Mouse (Mus musculus) kidney, adult 2 months (tissue): ENCODE measurements around the gene Piwil4. TPM values are rescaled to one million over a fixed set of nuclear protein-coding genes. Genes with fewer than 3 reads are reported as not detected.

Source experiments
- DNase-seq: peaks from one replicate; pipeline ENCODE4 v3.0.0; 2021
- H3K27ac ChIP-seq: fragments of 200-500 bp; 2 replicates; pipeline ENCODE4 v1.5.1; 2012; ENCODE audit warnings: low read depth, low read length, control low read depth, inconsistent platforms; ENCODE audit not compliant: insufficient read depth
- H3K27me3 ChIP-seq: fragments of 200-500 bp; replicated peaks from 2 replicates; pipeline ENCODE4 v1.6.1; 2012; ENCODE audit warnings: mild to moderate bottlenecking, moderate library complexity, low read length, inconsistent platforms; ENCODE audit not compliant: control insufficient read depth, insufficient read depth
- H3K36me3 ChIP-seq: fragments of 200-500 bp; 2 replicates; pipeline ENCODE4 v1.6.1; 2012; ENCODE audit warnings: mild to moderate bottlenecking, moderate library complexity, low read length, inconsistent platforms; ENCODE audit not compliant: control insufficient read depth, insufficient read depth
- H3K4me1 ChIP-seq: fragments of 200-500 bp; 2 replicates; pipeline ENCODE4 v1.6.1; 2011; ENCODE audit warnings: low read length; ENCODE audit not compliant: control insufficient read depth, insufficient read depth
- H3K4me3 ChIP-seq: fragments of 200-500 bp; 2 replicates; pipeline ENCODE4 v1.5.1; 2011; ENCODE audit warnings: mild to moderate bottlenecking, low read depth, low read length, control low read depth; ENCODE audit not compliant: insufficient read depth
- CTCF ChIP-seq: fragments of 200-500 bp; conservative IDR thresholded peaks from 2 replicates; pipeline ENCODE4 v1.5.1; 2011; ENCODE audit warnings: low read depth, mild to moderate bottlenecking, control low read depth, low read length, moderate library complexity, mixed read lengths; ENCODE audit not compliant: insufficient read depth, insufficient read length
- POLR2A ChIP-seq: fragments of 200-500 bp; IDR thresholded peaks from one replicate; pipeline ENCODE4 v1.6.1; 2011; ENCODE audit warnings: low read depth, low read length, control low read depth
- WGBS: fragments of 180-500 bp; shearing (Covaris S2); methylation state at CpG from one replicate; pipeline ENCODE4 v1.1.7; 2018; 5-methylcytosine and 5-hydroxymethylcytosine counted together
- polyA plus RNA-seq: library from polyadenylated mRNA; depleted of rRNA; stranded (reverse); fragments of >200 nt; gene quantifications from 2 replicates; pipeline ENCODE4 v1.2.3, GENCODE M21; 2012

The Piwil4 gene
- polyA plus RNA-seq, 1 experiment: 0.38 TPM

- Histone ChIP-seq H3K4me3 (peak within 1 kb of the TSS; percentile 58), H3K27ac (no peak within 1 kb of the TSS), H3K27me3 (no peaks in the 10 kb centered on the region), H3K36me3 (no peaks in the 10 kb centered on the region), H3K4me1 (no peaks in the 10 kb centered on the region)
- 1% methylated on average over 28 of the region's 28 CpGs for WGBS
- DNase-seq: peak; percentile 78
- TF ChIP-seq CTCF: no peak
- no peak for TF ChIP-seq POLR2A
Observed at GRCm38 (mm10) chr9:14752001-14752522, 11.5 kb upstream of the Piwil4 start, which contains the start of gene Fut4. Gene Fut4 (minus strand): TSS chr9:14752393.

DNA sequence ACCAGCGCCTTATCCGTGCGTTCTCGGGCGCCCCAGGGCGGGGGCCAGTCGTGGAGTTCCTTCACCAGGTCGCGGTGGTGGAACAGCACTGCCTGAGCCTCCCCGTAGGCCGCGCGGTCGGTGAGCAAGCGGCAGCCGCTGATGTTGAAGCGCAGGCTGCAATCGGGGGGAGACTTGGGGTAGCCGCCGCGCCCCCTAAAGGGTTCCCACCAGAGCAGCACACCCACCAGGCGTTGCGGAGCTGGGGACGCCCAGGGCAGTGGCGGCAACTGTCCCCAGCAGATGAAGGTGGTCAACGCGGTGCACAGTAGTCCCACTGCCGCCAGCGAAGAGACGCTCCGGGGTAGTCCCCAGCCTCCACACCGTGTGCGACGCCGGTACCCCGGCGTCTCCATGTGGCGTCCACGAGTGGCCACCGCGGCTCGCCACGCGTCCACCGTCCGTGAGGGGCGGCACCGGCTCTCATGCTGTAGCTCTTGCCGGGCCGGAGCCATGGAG lies 11.0 kb upstream of the Piwil4 start:
- WGBS: 2% methylated on average over 49 of the region's 50 CpGs
- Histone ChIP-seq H3K36me3 (no peaks in the 10 kb centered on the region), H3K27ac (no peak overlapping the region), H3K27me3 (no peaks in the 10 kb centered on the region), H3K4me3 (peak overlapping the region; percentile 58), H3K4me1 (no peaks in the 10 kb centered on the region)
- TF ChIP-seq CTCF: no peak
- no peak for TF ChIP-seq POLR2A
- DNase-seq: no peak

- H3K27me3 ChIP-seq: no peaks in the 10 kb centered on the region
- no peak for TF ChIP-seq POLR2A
- no peak for TF ChIP-seq CTCF
- H3K36me3 ChIP-seq: no peaks in the 10 kb centered on the region
- H3K27ac ChIP-seq: no peak overlapping the region
- H3K4me1 ChIP-seq: peaks cover 2% of the 10 kb centered on the region; the same call in 1 of the 2 replicates
- DNase-seq: no peak
- WGBS: 70% methylated on average over 42 of the region's 42 CpGs
- H3K4me3 ChIP-seq: peak overlapping the region; percentile 58
Observed at GRCm38 (mm10) chr9:14750901-14751502, 10.5 kb upstream of the Piwil4 start.

- TF ChIP-seq CTCF (no peak), POLR2A (no peak)
- 78% methylated on average over 4 of the region's 4 CpGs for WGBS
Observed at GRCm38 (mm10) chr9:14739498-14740150, 909 bp downstream of the Piwil4 start.

GRCm38 (mm10) chr9:14730941-14731541 lies 9.5 kb downstream of the Piwil4 start:
- DNase-seq: peak; percentile 54
- WGBS: 38% methylated on average over 9 of the region's 9 CpGs

More at GRCm38 (mm10) chr9:14739498-14740150, 909 bp downstream of the Piwil4 start:
- Histone ChIP-seq H3K4me3 (no peak overlapping the region), H3K4me1 (no peaks in the 10 kb centered on the region), H3K36me3 (no peaks in the 10 kb centered on the region), H3K27me3 (no peaks in the 10 kb centered on the region), H3K27ac (no peak overlapping the region)
- no peak for DNase-seq

GRCm38 (mm10) chr9:14728365-14728764 lies 12.2 kb downstream of the Piwil4 start:
- TF ChIP-seq POLR2A: no peak
- no peak for TF ChIP-seq CTCF
- H3K4me3 ChIP-seq: no peak overlapping the region
- H3K27ac ChIP-seq: no peak overlapping the region
- no peak for DNase-seq
- WGBS: 93% methylated on average over 4 of the region's 4 CpGs
- no peaks in the 10 kb centered on the region for H3K27me3 ChIP-seq
- H3K36me3 ChIP-seq: no peaks in the 10 kb centered on the region
- H3K4me1 ChIP-seq: no peaks in the 10 kb centered on the region

More at GRCm38 (mm10) chr9:14730941-14731541, 9.5 kb downstream of the Piwil4 start:
- Histone ChIP-seq H3K36me3 (no peaks in the 10 kb centered on the region), H3K27me3 (no peaks in the 10 kb centered on the region), H3K27ac (peak overlapping the region; percentile 39; the same call in 1 of the 2 replicates), H3K4me1 (no peaks in the 10 kb centered on the region), H3K4me3 (no peak overlapping the region)
- TF ChIP-seq POLR2A: no peak

- no peak for TF ChIP-seq CTCF
- TF ChIP-seq POLR2A: no peak
- Histone ChIP-seq H3K4me1 (no peaks in the 10 kb centered on the region), H3K27ac (no peak overlapping the region), H3K36me3 (no peaks in the 10 kb centered on the region), H3K4me3 (no peak overlapping the region), H3K27me3 (no peaks in the 10 kb centered on the region)
- WGBS: 57% methylated on average over 4 of the region's 4 CpGs
- no peak for DNase-seq
Observed at GRCm38 (mm10) chr9:14726629-14727028, 13.9 kb downstream of the Piwil4 start.
